Mouse (Mus musculus): ENCODE data around the gene Spata19. TPM values are rescaled to one million over a fixed set of nuclear protein-coding genes. Genes with fewer than 3 reads are reported as not detected.

Spata19 gene
- total RNA-seq (2014; rRNA removed), result not detected in 2 replicates
- polyA plus RNA-seq (2015; fragmentation: Nextera tagmentation; extraction: Ambion mirVana), result 0.38 and 0.49 TPM in 2 replicates

DNA sequence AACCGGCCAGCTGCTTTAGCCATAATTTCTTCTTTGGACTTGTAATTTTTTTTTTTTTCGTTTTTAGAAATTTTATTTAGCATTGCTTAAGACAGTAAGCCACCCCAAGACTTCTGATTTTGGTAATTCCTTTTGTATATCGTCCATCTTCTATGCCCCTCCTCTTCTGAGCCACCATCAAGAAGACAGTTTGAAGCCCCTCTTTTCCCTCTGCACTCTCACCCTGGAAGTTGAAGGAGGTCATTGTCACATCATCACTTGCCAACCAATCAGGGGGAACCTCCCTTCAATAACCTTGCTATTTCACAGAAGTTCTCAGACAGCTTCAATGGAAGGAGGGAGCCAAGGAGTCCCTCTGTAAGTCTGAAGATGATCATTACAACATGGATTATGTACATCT, at the start of gene Spata19:
Gene Spata19, plus strand, starts transcription at position 301 of the 400 bp plus-strand sequence.
- no peak within 1 kb of the TSS for H3K4me2 ChIP-seq (ENCODE audit: low read depth, low read length, poor library complexity, severe bottlenecking)
- H3K4me3 ChIP-seq (ENCODE audit: low read depth, low read length), result no peak within 1 kb of the TSS
- no peaks in the 10 kb centered on the region for H3K27me3 ChIP-seq (ENCODE audit: insufficient read depth, low read length)
- 72% methylated on average over 3 of the region's 3 CpGs for WGBS
- no peaks in the 10 kb centered on the region for H3K4me1 ChIP-seq (ENCODE audit: insufficient read depth, low read length)
- no peak for DNase-seq (ENCODE audit: low spot score)
- no peak for TF ChIP-seq CTCF (IDR thresholded peaks at IDR 0.05)
- no peak within 1 kb of the TSS for H3K9ac ChIP-seq (replicated peaks; ENCODE audit: low read length, poor library complexity, severe bottlenecking)
- no peak within 1 kb of the TSS for H3K27ac ChIP-seq (ENCODE audit: low read depth, low read length)
- no peak for ATAC-seq (ENCODE audit: low FRiP score)
- no peaks in the 10 kb centered on the region for H3K9me3 ChIP-seq (ENCODE audit: low read length)
- H3K36me3 ChIP-seq (ENCODE audit: insufficient read depth, low read length), result no peaks in the 10 kb centered on the region

DNA sequence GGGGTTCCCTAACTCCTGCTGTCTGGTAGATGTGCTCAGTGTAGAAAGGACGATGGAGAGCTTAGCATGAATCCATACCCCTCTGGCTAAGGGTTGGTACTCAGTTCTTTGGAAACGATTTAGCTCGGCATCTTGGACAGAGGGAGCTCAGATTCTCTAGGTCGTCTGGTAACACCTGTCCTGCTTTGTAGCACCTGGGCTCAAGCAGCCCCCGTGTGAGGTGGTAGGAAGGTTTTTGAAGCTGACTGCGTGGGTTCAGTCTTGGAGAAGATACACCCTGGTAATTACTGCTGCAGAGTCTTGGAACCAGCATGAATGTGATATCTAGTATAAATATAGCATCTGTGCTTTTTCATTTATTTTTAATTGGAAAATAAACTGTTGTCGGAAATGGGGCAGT, 43.5 kb upstream of the Spata19 start:
- DNase-seq (ENCODE audit: low spot score), result no peak

DNA sequence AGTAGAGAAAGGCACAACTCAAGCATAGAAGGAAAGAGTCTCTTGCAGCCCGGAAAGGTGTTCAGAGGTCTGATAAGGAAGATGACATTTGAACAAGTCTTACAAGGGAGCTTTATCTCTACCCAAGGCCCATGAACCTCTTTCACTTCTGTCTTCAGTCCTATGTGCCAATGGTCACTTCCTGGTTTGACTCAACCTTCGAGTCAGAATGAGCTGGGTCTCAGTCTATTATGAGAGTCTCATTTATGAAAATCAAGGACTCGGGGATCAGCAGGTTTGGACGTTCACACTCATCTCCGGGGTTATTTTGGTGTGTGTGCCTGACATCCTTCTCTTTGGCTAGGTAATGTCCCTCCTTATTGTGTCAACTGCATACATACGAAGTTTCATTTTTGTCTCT, 38.7 kb upstream of the Spata19 start:
- DNase-seq (ENCODE audit: low spot score) (no peak), ATAC-seq (ENCODE audit: low FRiP score) (no peak)
- Histone ChIP-seq H3K27me3 (ENCODE audit: insufficient read depth, low read length) (no peaks in the 10 kb centered on the region), H3K4me2 (ENCODE audit: low read depth, low read length, poor library complexity, severe bottlenecking) (no peak overlapping the region), H3K4me1 (ENCODE audit: insufficient read depth, low read length) (no peaks in the 10 kb centered on the region), H3K36me3 (ENCODE audit: insufficient read depth, low read length) (peaks cover 7% of the 10 kb centered on the region; the same call in 1 of the 2 replicates), H3K9ac (replicated peaks; ENCODE audit: low read length, poor library complexity, severe bottlenecking) (no peak overlapping the region), H3K9me3 (ENCODE audit: low read length) (no peaks in the 10 kb centered on the region), H3K4me3 (ENCODE audit: low read depth, low read length) (no peak overlapping the region), H3K27ac (ENCODE audit: low read depth, low read length) (no peak overlapping the region)
- TF ChIP-seq CTCF (IDR thresholded peaks at IDR 0.05), result no peak
- WGBS, result 90% methylated on average over 6 of the region's 6 CpGs

More for the DNA sequence above, 43.5 kb upstream of the Spata19 start:
- no peak for ATAC-seq (ENCODE audit: low FRiP score)
- Histone ChIP-seq H3K36me3 (ENCODE audit: insufficient read depth, low read length) (peaks cover 10% of the 10 kb centered on the region), H3K4me2 (ENCODE audit: low read depth, low read length, poor library complexity, severe bottlenecking) (no peak overlapping the region), H3K27ac (ENCODE audit: low read depth, low read length) (no peak overlapping the region), H3K4me1 (ENCODE audit: insufficient read depth, low read length) (no peaks in the 10 kb centered on the region), H3K4me3 (ENCODE audit: low read depth, low read length) (no peak overlapping the region), H3K9ac (replicated peaks; ENCODE audit: low read length, poor library complexity, severe bottlenecking) (no peak overlapping the region), H3K9me3 (ENCODE audit: low read length) (no peaks in the 10 kb centered on the region), H3K27me3 (ENCODE audit: insufficient read depth, low read length) (no peaks in the 10 kb centered on the region)
- 80% methylated on average over 7 of the region's 7 CpGs for WGBS
- TF ChIP-seq CTCF (IDR thresholded peaks at IDR 0.05), result no peak

DNA sequence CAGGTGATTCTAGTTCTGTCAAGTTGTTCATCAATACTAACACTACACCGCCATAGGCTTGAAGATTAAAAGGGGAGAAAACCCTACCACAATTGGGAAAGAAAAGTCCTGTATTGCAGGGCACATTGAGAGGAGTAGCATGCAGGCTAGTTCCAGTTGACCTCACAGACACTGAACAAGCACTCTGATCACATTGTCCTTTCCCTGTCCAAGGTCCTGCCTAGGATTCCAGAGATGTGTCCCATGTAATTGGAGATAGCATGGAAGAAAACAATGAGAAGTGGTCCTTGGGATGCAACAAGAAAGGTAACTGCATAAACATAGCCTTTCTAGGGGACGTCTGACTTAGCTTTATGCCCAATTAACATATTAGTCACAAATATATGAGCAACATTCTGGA, 29.4 kb upstream of the Spata19 start:
- no peak for TF ChIP-seq CTCF (IDR thresholded peaks at IDR 0.05)
- Histone ChIP-seq H3K27ac (ENCODE audit: low read depth, low read length) (no peak overlapping the region), H3K36me3 (ENCODE audit: insufficient read depth, low read length) (no peaks in the 10 kb centered on the region), H3K9ac (replicated peaks; ENCODE audit: low read length, poor library complexity, severe bottlenecking) (no peak overlapping the region), H3K4me3 (ENCODE audit: low read depth, low read length) (no peak overlapping the region), H3K4me1 (ENCODE audit: insufficient read depth, low read length) (no peaks in the 10 kb centered on the region), H3K4me2 (ENCODE audit: low read depth, low read length, poor library complexity, severe bottlenecking) (no peak overlapping the region), H3K27me3 (ENCODE audit: insufficient read depth, low read length) (no peaks in the 10 kb centered on the region), H3K9me3 (ENCODE audit: low read length) (no peaks in the 10 kb centered on the region)
- ATAC-seq (ENCODE audit: low FRiP score), result no peak
- no peak for DNase-seq (ENCODE audit: low spot score)
- WGBS, result 72% methylated on average over 2 of the region's 2 CpGs

DNA sequence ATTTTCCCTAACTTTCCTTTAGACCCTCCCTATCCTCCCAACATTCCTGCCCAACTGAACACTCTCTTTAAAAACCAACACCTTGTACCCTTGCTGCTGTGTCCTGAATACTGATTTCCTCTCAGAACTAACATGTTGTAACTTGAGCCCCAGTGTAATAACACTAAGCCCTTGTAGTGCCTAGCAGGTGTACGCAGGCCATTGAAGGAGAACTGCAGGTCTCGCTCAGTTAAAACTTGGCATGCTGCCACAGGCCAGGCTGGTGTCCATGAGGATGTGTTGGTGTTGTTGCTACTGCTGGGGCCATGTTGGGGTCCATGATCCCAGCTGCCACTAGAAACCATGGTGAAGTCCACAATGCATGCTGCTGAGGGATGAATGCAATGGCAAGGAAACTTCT, 27.5 kb upstream of the Spata19 start:
- no peak for TF ChIP-seq CTCF (IDR thresholded peaks at IDR 0.05)
- H3K4me1 ChIP-seq (ENCODE audit: insufficient read depth, low read length), result no peaks in the 10 kb centered on the region
- H3K36me3 ChIP-seq (ENCODE audit: insufficient read depth, low read length), result no peaks in the 10 kb centered on the region
- no peak overlapping the region for H3K4me2 ChIP-seq (ENCODE audit: low read depth, low read length, poor library complexity, severe bottlenecking)
- no peak overlapping the region for H3K9ac ChIP-seq (replicated peaks; ENCODE audit: low read length, poor library complexity, severe bottlenecking)
- no peak overlapping the region for H3K27ac ChIP-seq (ENCODE audit: low read depth, low read length)
- H3K27me3 ChIP-seq (ENCODE audit: insufficient read depth, low read length), result no peaks in the 10 kb centered on the region
- ATAC-seq (ENCODE audit: low FRiP score), result no peak
- H3K9me3 ChIP-seq (ENCODE audit: low read length), result no peaks in the 10 kb centered on the region
- DNase-seq (ENCODE audit: low spot score), result no peak
- no peak overlapping the region for H3K4me3 ChIP-seq (ENCODE audit: low read depth, low read length)
- WGBS, result 79% methylated on average over 2 of the region's 2 CpGs

DNA sequence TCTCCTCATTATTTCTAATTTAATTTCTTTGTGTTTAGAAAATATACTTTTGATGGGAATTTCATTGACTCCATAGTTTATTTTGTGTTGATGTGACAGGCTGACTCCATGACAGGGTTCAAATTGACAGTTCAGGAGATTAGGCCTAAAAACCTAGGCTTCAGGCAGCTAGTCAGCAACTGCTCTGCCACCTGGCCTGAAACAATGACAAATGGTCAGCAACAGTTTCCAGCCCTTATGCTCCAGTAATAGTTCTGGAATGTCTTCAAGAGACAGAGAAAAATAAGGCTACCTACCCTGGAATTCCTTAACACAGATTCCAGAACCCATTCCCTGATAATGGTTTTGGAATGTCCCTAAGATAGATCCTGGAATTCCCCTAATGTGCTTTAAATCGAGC, 20.9 kb upstream of the Spata19 start:
- TF ChIP-seq CTCF (IDR thresholded peaks at IDR 0.05), result no peak
- Histone ChIP-seq H3K27me3 (ENCODE audit: insufficient read depth, low read length) (no peaks in the 10 kb centered on the region), H3K4me2 (ENCODE audit: low read depth, low read length, poor library complexity, severe bottlenecking) (no peak overlapping the region), H3K4me3 (ENCODE audit: low read depth, low read length) (no peak overlapping the region), H3K9me3 (ENCODE audit: low read length) (no peaks in the 10 kb centered on the region), H3K9ac (replicated peaks; ENCODE audit: low read length, poor library complexity, severe bottlenecking) (no peak overlapping the region), H3K36me3 (ENCODE audit: insufficient read depth, low read length) (no peaks in the 10 kb centered on the region), H3K4me1 (ENCODE audit: insufficient read depth, low read length) (no peaks in the 10 kb centered on the region), H3K27ac (ENCODE audit: low read depth, low read length) (no peak overlapping the region)
- 85% methylated on average over 1 of the region's 1 CpGs for WGBS
- no peak for ATAC-seq (ENCODE audit: low FRiP score)
- no peak for DNase-seq (ENCODE audit: low spot score)

Measured in midbrain, postnatal 0 days (tissue).